Mouse (Mus musculus): ENCODE measurements around the gene Lama4. TPM values are rescaled to one million over a fixed set of nuclear protein-coding genes. Genes with fewer than 3 reads are reported as not detected.

Gene Lama4
- total RNA-seq, 2 experiments from 2014 or later, result 13.3 to 22.3 TPM

- DNase-seq, result no peak
- TF ChIP-seq CTCF (IDR thresholded peaks at IDR 0.05), result no peak
- intact Hi-C loops (cut with DNase I), result no loop called here
- Histone ChIP-seq H3K4me3 (no peak overlapping the region), H3K27ac (no peak overlapping the region)
Measured at GRCm38 (mm10) chr10:39142216-39142615, 176.9 kb downstream of the Lama4 start.

DNA sequence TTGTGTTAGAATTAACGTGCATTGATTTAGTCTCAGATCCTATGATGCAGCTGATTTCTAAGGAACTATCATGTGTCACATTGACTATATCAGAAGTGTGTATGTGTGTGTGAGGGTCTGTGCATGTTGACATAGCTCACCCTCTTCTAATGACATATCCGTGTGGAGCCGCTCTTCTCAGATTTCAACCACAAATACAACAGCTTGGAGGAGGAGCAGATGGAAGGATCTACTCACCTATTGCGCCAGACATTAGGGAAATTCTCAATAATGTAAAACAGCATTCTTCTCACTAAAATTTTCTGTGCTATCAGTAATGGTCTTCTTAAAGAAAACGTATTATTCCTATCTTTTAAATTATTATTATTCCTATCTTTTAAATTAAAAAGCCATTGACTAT is 191.4 kb downstream of the Lama4 start:
- intact Hi-C loops (cut with DNase I), result no loop called here
- Histone ChIP-seq H3K27ac (no peak overlapping the region), H3K4me3 (no peak overlapping the region)
- no peak for TF ChIP-seq CTCF (IDR thresholded peaks at IDR 0.05)
- no peak for DNase-seq

DNA sequence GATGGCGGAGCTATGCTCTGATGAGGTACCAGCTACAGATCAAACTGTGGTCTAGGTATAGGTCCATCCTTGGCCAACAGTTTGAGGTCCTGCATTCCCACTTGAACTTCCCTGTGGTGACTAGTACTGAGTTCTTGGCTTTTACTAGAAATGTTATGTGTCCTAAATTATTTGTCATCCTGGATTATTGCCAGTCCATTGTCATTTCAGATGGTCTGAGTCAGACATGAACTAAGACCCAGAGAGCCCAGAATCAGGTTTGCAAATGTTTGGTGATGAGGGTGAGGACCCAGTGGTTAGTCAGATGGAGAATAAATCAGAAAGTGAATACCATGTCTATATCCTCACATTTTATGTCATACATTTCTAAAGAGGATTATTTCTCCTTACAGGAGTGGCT is 192.0 kb downstream of the Lama4 start:
- Histone ChIP-seq H3K27ac (no peak overlapping the region), H3K4me3 (no peak overlapping the region)
- intact Hi-C loops (cut with DNase I), result no loop called here
- no peak for DNase-seq
- no peak for TF ChIP-seq CTCF (IDR thresholded peaks at IDR 0.05)

DNA sequence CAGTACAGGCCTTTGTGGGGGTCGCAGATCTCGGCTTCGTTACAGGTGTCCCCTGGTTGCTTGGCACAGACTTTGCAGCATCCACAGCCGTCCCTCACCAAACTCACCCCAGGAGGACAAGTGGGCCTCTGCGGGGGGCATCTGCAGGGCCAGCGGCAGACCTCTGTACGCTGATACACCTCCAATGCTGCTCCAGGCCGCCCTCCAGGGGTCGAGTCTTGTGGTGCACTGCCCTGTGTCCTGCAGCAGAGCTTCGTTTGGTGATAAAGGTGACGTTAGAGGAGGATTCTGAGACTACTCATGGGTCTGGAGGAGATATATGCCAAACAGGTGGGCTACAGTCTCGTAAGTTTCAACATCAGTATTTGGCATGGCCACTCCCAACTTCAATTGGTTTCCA is 193.0 kb downstream of the Lama4 start:
- TF ChIP-seq CTCF (IDR thresholded peaks at IDR 0.05), result no peak

More for the DNA sequence above, 193.0 kb downstream of the Lama4 start:
- no peak overlapping the region for H3K27ac ChIP-seq
- H3K4me3 ChIP-seq, result no peak overlapping the region
- intact Hi-C loops (cut with DNase I), result no loop called here
- DNase-seq, result no peak

Other genes with a start within 250 kb of the Lama4 start
- not detected for gene Rfpl4b, start 143.7 kb upstream of the Lama4 start, total RNA-seq (2021)
- 1 to 10 TPM; 4.4 to 4.9 TPM for gene Fam229b, start 168.4 kb downstream of the Lama4 start, total RNA-seq (2021)
- gene Tube1, start 168.5 kb downstream of the Lama4 start, total RNA-seq (2021), result under 1 TPM; 0.50 to 0.77 TPM
- gene Ccn6, start 198.3 kb downstream of the Lama4 start, total RNA-seq (2021), result not detected